Mouse (Mus musculus): Measurements from ENCODE around the gene Zmynd10. TPM values are rescaled to one million over a fixed set of nuclear protein-coding genes. Genes with fewer than 3 reads are reported as not detected.

Gene Zmynd10
- polyA plus RNA-seq, 1 experiment from 2014 or later: 0.22 TPM

DNA sequence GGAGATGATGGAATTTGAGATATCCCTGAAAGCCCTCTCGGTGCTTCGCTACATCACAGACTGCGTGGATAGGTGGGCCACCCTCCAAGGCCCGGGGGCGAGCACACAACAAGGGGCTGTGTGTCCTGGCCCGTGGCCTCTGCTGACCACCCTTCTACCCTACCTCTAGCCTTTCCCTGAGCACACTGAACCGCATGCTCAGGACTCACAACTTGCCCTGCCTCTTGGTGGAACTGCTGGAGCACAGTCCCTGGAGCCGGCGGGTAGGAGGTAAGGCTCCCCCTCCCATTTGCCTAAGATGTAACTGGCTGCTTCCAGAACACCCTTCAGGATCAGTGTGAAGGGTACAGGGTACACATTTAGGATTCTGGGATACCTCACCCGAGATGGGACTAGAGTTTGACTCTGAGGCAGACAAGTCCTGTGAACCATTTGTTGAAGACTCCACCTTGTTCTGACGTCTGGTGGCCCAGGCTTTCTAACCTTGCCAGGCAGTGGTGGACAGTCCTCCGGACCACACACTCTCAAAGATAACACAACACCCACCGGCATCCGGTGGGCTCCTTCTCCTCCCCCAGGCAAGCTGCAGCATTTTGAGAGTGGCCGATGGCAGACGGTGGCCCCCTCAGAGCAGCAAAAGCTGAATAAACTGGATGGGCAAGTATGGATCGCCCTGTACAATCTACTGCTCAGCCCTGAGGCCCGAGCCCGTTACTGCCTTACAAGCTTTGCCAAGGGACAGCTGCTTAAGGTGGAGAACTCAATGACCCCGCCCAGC is 2.4 kb downstream of the Zmynd10 start:
- Histone ChIP-seq H3K36me3 (peaks cover 9% of the 10 kb centered on the region), H3K27me3 (replicated peaks) (peaks cover 31% of the 10 kb centered on the region), H3K4me1 (replicated peaks) (peaks cover 47% of the 10 kb centered on the region), H3K27ac (ENCODE audit: poor library complexity, severe bottlenecking) (no peak overlapping the region), H3K4me3 (no peak overlapping the region), H3K4me2 (no peak overlapping the region), H3K9ac (no peak overlapping the region), H3K9me3 (replicated peaks) (no peaks in the 10 kb centered on the region)
- ATAC-seq (ENCODE audit: insufficient number of reproducible peaks, low FRiP score): no peak
- 79% methylated on average over 20 of the region's 20 CpGs for WGBS

- peaks cover 48% of the 10 kb centered on the region for H3K4me1 ChIP-seq (replicated peaks)
- ATAC-seq (ENCODE audit: insufficient number of reproducible peaks, low FRiP score): no peak
- H3K4me2 ChIP-seq: peak overlapping the region; percentile 94
- peak overlapping the region; percentile 81; the same call in 1 of the 2 replicates for H3K9ac ChIP-seq
- no peaks in the 10 kb centered on the region for H3K36me3 ChIP-seq
- H3K27ac ChIP-seq (ENCODE audit: poor library complexity, severe bottlenecking): no peak overlapping the region
- peaks cover 31% of the 10 kb centered on the region for H3K27me3 ChIP-seq (replicated peaks)
- H3K9me3 ChIP-seq (replicated peaks): no peaks in the 10 kb centered on the region
- H3K4me3 ChIP-seq: peak overlapping the region; percentile 56
- 32% methylated on average over 23 of the region's 23 CpGs for WGBS
These were observed 3.5 kb downstream of the Zmynd10 start for GRCm38 (mm10) chr9:107550491-107551116.

DNA sequence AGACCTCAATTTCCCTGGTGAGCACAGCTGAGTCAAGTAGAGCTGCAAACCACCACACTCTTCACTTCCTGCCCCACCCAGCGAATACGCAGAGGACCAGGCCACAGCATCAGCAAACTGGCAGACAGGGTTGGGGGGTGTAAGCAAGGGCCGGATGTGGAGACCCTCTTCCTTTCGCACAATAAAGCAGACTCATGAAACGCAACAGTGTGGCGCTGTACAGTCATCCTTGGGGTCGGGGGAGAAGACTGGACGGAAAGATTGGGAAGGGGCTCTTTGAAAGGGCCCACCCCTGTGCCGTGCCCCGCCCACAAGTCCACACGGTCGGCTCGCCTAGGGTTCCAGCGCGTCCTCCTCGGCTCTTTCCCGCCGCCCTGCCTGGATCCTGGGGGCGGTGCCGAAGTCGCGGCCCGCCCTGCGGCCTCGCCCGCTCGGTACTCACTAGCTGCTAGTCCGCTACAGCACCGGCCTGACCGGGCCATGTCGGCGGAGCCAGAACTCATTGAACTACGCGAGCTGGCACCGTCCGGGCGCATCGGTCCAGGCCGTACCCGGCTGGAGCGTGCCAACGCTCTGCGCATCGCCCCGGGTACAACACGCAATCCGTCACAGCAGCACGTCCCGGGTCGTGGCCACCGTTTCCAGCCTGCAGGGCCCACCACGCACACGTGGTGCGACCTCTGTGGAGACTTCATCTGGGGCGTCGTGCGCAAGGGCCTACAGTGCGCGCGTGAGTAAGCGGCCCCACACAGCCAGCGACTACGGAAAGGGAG is 4.2 kb downstream of the Zmynd10 start, which contains the start of gene Rassf1:
Gene Rassf1, plus strand, starts transcription at position 439 of the 773 bp plus-strand sequence.
- WGBS: 1% methylated on average over 63 of the region's 63 CpGs
- Histone ChIP-seq H3K4me1 (replicated peaks) (peaks cover 55% of the 10 kb centered on the region), H3K4me2 (peak within 1 kb of the TSS; percentile 94), H3K27me3 (replicated peaks) (peaks cover 31% of the 10 kb centered on the region), H3K9me3 (replicated peaks) (no peaks in the 10 kb centered on the region), H3K9ac (peak within 1 kb of the TSS; percentile 81), H3K27ac (ENCODE audit: poor library complexity, severe bottlenecking) (peak within 1 kb of the TSS; percentile 14; the same call in 1 of the 2 replicates), H3K36me3 (peaks cover under 1% of the 10 kb centered on the region; the same call in 1 of the 2 replicates), H3K4me3 (peak within 1 kb of the TSS; percentile 56)
- ATAC-seq (ENCODE audit: insufficient number of reproducible peaks, low FRiP score): peak; percentile 33; the same call in 1 of the 2 replicates

DNA sequence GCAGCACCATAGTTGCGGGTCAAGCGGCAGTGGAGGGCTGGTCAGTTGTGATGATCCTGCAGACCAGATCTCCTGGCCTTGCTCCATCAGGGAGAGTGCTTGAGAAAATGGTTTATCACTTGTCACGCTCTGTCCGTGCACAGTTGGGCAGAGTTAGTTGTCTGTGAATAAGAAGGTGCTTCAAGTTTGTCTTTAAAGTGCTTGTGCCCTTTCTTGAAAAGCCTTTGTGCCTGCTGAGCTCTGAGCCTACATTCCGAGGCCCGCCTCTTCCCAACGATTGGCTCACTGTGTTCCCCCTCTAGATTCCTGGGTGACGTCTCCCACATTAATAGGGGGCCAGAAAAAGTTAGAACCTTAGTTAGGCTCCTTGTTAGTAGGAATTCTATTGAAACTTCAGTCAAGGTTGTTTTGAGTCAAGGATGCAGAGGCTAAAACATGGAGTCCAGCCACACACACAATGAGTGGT is 4.8 kb downstream of the Zmynd10 start:
- 12% methylated on average over 8 of the region's 8 CpGs for WGBS

DNA sequence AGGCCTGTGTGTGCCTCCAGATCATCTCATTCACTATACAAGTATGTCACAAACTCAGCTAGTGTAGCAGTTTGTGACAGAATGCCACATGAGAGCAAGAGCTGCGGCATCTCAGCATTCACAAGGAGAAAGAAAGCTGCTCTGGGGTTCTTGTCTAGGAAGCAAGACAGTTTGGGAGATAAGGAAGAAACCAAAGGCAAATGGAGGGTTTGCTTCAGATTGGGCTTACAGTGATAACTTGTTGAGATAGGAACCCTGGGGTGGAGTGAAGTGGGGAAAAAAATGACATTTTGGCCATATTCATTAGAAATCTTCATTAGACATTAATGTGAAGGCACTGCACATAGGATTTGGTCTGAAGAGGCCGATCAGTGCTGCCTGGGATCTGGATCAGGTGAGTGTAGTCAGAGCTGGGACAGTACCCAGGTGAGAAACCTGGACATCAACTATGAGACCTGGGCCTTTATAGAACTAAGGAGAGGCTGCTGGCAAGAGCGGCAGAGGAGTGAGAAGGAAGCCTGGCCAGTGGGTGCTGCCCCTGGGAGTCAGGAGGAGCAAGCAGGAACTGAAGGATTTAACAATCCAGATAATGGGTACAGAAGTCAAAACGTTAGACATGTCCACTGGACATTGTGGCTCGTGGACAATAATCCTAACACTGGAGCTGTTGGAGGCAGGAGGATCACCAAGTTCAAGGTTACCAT is 5.7 kb downstream of the Zmynd10 start:
- WGBS: 75% methylated on average over 5 of the region's 5 CpGs
- H3K4me1 ChIP-seq (replicated peaks): peaks cover 56% of the 10 kb centered on the region
- H3K9me3 ChIP-seq (replicated peaks): no peaks in the 10 kb centered on the region
- peak overlapping the region; percentile 94 for H3K4me2 ChIP-seq
- 0 out of 2 replicates have a peak overlapping the region, but pooled peaks have one; percentile 56 for H3K4me3 ChIP-seq
- peaks cover 29% of the 10 kb centered on the region for H3K27me3 ChIP-seq (replicated peaks)
- peaks cover 16% of the 10 kb centered on the region for H3K36me3 ChIP-seq
- ATAC-seq (ENCODE audit: insufficient number of reproducible peaks, low FRiP score): no peak
- H3K9ac ChIP-seq: no peak overlapping the region
- H3K27ac ChIP-seq (ENCODE audit: poor library complexity, severe bottlenecking): no peak overlapping the region

More for the DNA sequence above, 4.8 kb downstream of the Zmynd10 start:
- Histone ChIP-seq H3K36me3 (peaks cover 7% of the 10 kb centered on the region), H3K9me3 (replicated peaks) (no peaks in the 10 kb centered on the region), H3K4me2 (peak overlapping the region; percentile 94), H3K27me3 (replicated peaks) (peaks cover 31% of the 10 kb centered on the region), H3K4me3 (peak overlapping the region; percentile 56), H3K4me1 (replicated peaks) (peaks cover 57% of the 10 kb centered on the region), H3K9ac (peak overlapping the region; percentile 81), H3K27ac (ENCODE audit: poor library complexity, severe bottlenecking) (0 out of 2 replicates have a peak overlapping the region, but pooled peaks have one; percentile 14)
- no peak for ATAC-seq (ENCODE audit: insufficient number of reproducible peaks, low FRiP score)

GRCm38 (mm10) chr9:107553541-107554318 is 6.6 kb downstream of the Zmynd10 start:
- WGBS: 7% methylated on average over 37 of the region's 37 CpGs
- Histone ChIP-seq H3K4me1 (replicated peaks) (peaks cover 56% of the 10 kb centered on the region), H3K4me2 (peak overlapping the region; percentile 94), H3K4me3 (peak overlapping the region; percentile 77), H3K9ac (peak overlapping the region; percentile 83), H3K27ac (ENCODE audit: poor library complexity, severe bottlenecking) (peak overlapping the region; percentile 96), H3K9me3 (replicated peaks) (no peaks in the 10 kb centered on the region), H3K27me3 (replicated peaks) (peaks cover 20% of the 10 kb centered on the region), H3K36me3 (peaks cover 25% of the 10 kb centered on the region)
- peak; percentile 34 for ATAC-seq (ENCODE audit: insufficient number of reproducible peaks, low FRiP score)

- H3K27me3 ChIP-seq (replicated peaks): peaks cover 14% of the 10 kb centered on the region
- H3K9me3 ChIP-seq (replicated peaks): no peaks in the 10 kb centered on the region
- H3K4me1 ChIP-seq (replicated peaks): peaks cover 56% of the 10 kb centered on the region
- ATAC-seq (ENCODE audit: insufficient number of reproducible peaks, low FRiP score): peak; percentile 93
- H3K4me3 ChIP-seq: peak overlapping the region; percentile 77
- peaks cover 31% of the 10 kb centered on the region for H3K36me3 ChIP-seq
- peak overlapping the region; percentile 92 for H3K9ac ChIP-seq
- H3K27ac ChIP-seq (ENCODE audit: poor library complexity, severe bottlenecking): peak overlapping the region; percentile 96
- WGBS: under 1% methylated on average over 53 of the region's 53 CpGs
- H3K4me2 ChIP-seq: peak overlapping the region; percentile 94
These were observed 7.3 kb downstream of the Zmynd10 start for GRCm38 (mm10) chr9:107554319-107554825.

- H3K36me3 ChIP-seq: peaks cover 38% of the 10 kb centered on the region
- peaks cover 7% of the 10 kb centered on the region for H3K27me3 ChIP-seq (replicated peaks)
- peaks cover 56% of the 10 kb centered on the region for H3K4me1 ChIP-seq (replicated peaks)
- peak overlapping the region; percentile 77 for H3K4me3 ChIP-seq
- peak; percentile 20 for ATAC-seq (ENCODE audit: insufficient number of reproducible peaks, low FRiP score)
- H3K27ac ChIP-seq (ENCODE audit: poor library complexity, severe bottlenecking): peak overlapping the region; percentile 96
- H3K4me2 ChIP-seq: peak overlapping the region; percentile 94
- 0% methylated on average over 23 of the region's 23 CpGs for WGBS
- no peaks in the 10 kb centered on the region for H3K9me3 ChIP-seq (replicated peaks)
- peak overlapping the region; percentile 92 for H3K9ac ChIP-seq
These were observed 7.9 kb downstream of the Zmynd10 start for GRCm38 (mm10) chr9:107555031-107555457.

DNA sequence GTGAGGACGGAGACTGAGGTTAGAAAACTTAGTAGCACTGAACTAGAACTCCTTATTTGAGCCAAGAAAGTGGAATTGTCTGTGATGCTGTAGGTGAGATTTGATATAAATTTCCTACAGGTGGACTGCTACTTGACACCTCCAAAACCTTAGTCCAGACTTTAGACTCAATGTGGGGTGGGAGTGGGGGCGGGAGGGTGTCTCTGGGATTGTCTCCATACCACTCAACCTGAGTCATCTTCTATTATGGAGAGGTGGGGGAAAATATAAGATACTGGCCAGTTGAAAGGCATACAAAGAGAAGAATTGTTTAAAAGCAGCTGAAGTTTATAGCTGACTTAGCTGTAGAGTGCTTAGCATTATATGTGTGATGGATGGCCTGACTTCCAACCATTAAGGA is 8.6 kb downstream of the Zmynd10 start:
- peaks cover 44% of the 10 kb centered on the region for H3K36me3 ChIP-seq
- H3K9me3 ChIP-seq (replicated peaks): no peaks in the 10 kb centered on the region
- peak overlapping the region; percentile 77 for H3K4me3 ChIP-seq
- peaks cover under 1% of the 10 kb centered on the region for H3K27me3 ChIP-seq (replicated peaks)
- 27% methylated on average over 2 of the region's 2 CpGs for WGBS
- H3K4me1 ChIP-seq (replicated peaks): peaks cover 54% of the 10 kb centered on the region
- H3K27ac ChIP-seq (ENCODE audit: poor library complexity, severe bottlenecking): peak overlapping the region; percentile 96
- ATAC-seq (ENCODE audit: insufficient number of reproducible peaks, low FRiP score): no peak
- peak overlapping the region; percentile 92 for H3K9ac ChIP-seq
- peak overlapping the region; percentile 94 for H3K4me2 ChIP-seq
